In the genomic region with DNA sequence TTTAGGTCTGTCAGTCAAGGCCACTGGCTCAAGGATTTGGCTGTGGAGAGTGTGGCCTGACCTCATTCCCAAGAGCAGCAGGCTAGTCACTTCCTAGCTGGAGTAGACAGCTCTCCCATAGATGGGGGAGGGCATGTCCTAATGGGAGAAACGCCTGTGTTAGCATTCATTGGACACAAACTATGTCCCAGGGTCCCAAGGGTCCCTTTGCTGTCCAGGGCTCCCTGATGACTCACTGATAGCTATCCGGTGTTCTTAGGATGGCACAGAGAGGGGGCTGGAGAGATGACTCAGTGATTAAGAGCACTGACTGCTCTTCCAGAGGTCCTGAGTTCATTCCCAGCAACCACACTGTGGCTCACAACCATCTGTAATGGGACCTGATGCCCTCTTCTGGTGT, we compare ENCODE assay signal across 20 mouse cellular contexts. TPM values are rescaled to one million over a fixed set of nuclear protein-coding genes. Genes with fewer than 3 reads are reported as not detected.
A peak's percentile ranks its signal among the peaks of the same experiment; 100 is the strongest.
DNase-seq lines count a peak whose midpoint lies in the region; ATAC-seq and TF ChIP-seq lines count a peak whose summit lies in the region.
"Had no signal": no experiment of that assay in that cellular context is flagged by ENCODE, and none has a peak within 500 bp of the region (broad histone marks: within the 10 kb centered on the region; RNA-seq: fewer than 3 reads in every experiment).

No protein-coding gene starts in this region.

- peaks cover 7% of the 10 kb centered on the region; the same call in 1 of the 2 replicates for H3K4me1 ChIP-seq in lung, postnatal 0 days (ENCODE audit: insufficient read depth, low read depth, low read length)
- H3K4me1 ChIP-seq in embryonic facial prominence, embryonic 12.5 days: peaks cover 68% of the 10 kb centered on the region

- no peak overlapping the region for H3K9ac ChIP-seq in lung, postnatal 0 days (replicated peaks; ENCODE audit: low read depth)
- no peak overlapping the region for H3K9ac ChIP-seq in embryonic facial prominence, embryonic 12.5 days
- H3K9ac ChIP-seq: forebrain, embryonic 13.5 days; heart, embryonic 15.5 days; hindbrain, embryonic 15.5 days; liver, embryonic 14.5 days; neural tube, embryonic 15.5 days had no signal

- no peak overlapping the region for H3K4me3 ChIP-seq in lung, postnatal 0 days (ENCODE audit: low read depth, low read length)
- no peak overlapping the region for H3K4me3 ChIP-seq in embryonic facial prominence, embryonic 12.5 days
- no peak overlapping the region for H3K4me3 ChIP-seq in myocyte
- H3K4me3 ChIP-seq: forebrain, embryonic 13.5 days; heart, embryonic 15.5 days; hindbrain, embryonic 15.5 days; neural tube, embryonic 15.5 days had no signal

- DNase-seq in heart, adult 11 months: peak; percentile 92
- no peak for DNase-seq in heart, adult 9 months (ENCODE audit: low spot score in 2 of 2)
- no peak for DNase-seq in lung, postnatal 0 days (ENCODE audit: low spot score)
- no peak for DNase-seq in lung, postnatal 25 days (ENCODE audit: low spot score)
- no peak for DNase-seq in right cerebral cortex, postnatal 14 days
- no peak for DNase-seq in thymus, postnatal 4 days
- DNase-seq: adrenal gland, postnatal 10 days; gastrocnemius, postnatal 14 days; kidney, postnatal 10 days; lung, postnatal 4 days; thymus, postnatal 14 days had no signal

- H3K27me3 ChIP-seq in lung, postnatal 0 days (replicated peaks; ENCODE audit: insufficient read depth, low read length): no peaks in the 10 kb centered on the region
- no peaks in the 10 kb centered on the region for H3K27me3 ChIP-seq in embryonic facial prominence, embryonic 12.5 days
- H3K27me3 ChIP-seq in myocyte (ENCODE audit: control insufficient read depth, insufficient read depth, insufficient read length): no peaks in the 10 kb centered on the region
- H3K27me3 ChIP-seq: forebrain, embryonic 13.5 days; heart, embryonic 15.5 days; hindbrain, embryonic 15.5 days; neural tube, embryonic 15.5 days; Patski had no signal

- no peak for TF ChIP-seq EP300 in lung, postnatal 0 days (IDR thresholded peaks at IDR 0.05)

- ATAC-seq in lung, postnatal 0 days: peak; percentile 16
- ATAC-seq in embryonic facial prominence, embryonic 12.5 days (ENCODE audit: insufficient number of reproducible peaks, insufficient read depth, low FRiP score, low TSS enrichment): no peak
- ATAC-seq: CD4-positive, CD25-positive, alpha-beta regulatory T cell, adult 4 months; Patski had no signal

- no peaks in the 10 kb centered on the region for H3K79me2 ChIP-seq in myocyte (ENCODE audit: control insufficient read depth, insufficient read depth)

- no peaks in the 10 kb centered on the region for H3K9me3 ChIP-seq in lung, postnatal 0 days (ENCODE audit: low read length)
- no peaks in the 10 kb centered on the region for H3K9me3 ChIP-seq in embryonic facial prominence, embryonic 12.5 days
- H3K9me3 ChIP-seq: forebrain, embryonic 13.5 days; heart, embryonic 15.5 days; hindbrain, embryonic 15.5 days; neural tube, embryonic 15.5 days had no signal

- no peak for TF ChIP-seq POLR2A in myocyte (IDR thresholded peaks at IDR 0.05; ENCODE audit: insufficient read length, low read depth)

- no peak overlapping the region for H3ac ChIP-seq in myocyte (ENCODE audit: control insufficient read depth, insufficient read length)

- no peaks in the 10 kb centered on the region for H3K36me3 ChIP-seq in lung, postnatal 0 days (ENCODE audit: insufficient read depth, low read length)
- H3K36me3 ChIP-seq in embryonic facial prominence, embryonic 12.5 days: no peaks in the 10 kb centered on the region
- H3K36me3 ChIP-seq in myocyte (ENCODE audit: control insufficient read depth, insufficient read depth): no peaks in the 10 kb centered on the region
- H3K36me3 ChIP-seq: heart, embryonic 15.5 days had no signal

- no peak overlapping the region for H3K4me2 ChIP-seq in lung, postnatal 0 days (replicated peaks; ENCODE audit: low read depth, low read length)
- H3K4me2 ChIP-seq in embryonic facial prominence, embryonic 12.5 days (replicated peaks): no peak overlapping the region
- peak overlapping the region; percentile 83 for H3K4me2 ChIP-seq in myocyte (ENCODE audit: low read depth)
- H3K4me2 ChIP-seq: forebrain, embryonic 13.5 days; heart, embryonic 15.5 days; hindbrain, embryonic 15.5 days; neural tube, embryonic 15.5 days had no signal

- TF ChIP-seq CTCF in lung, postnatal 0 days (IDR thresholded peaks at IDR 0.05): no peak

- 38% methylated on average over 2 of the region's 2 CpGs for WGBS in lung, postnatal 0 days
- 91% methylated on average over 2 of the region's 2 CpGs for WGBS in embryonic facial prominence, embryonic 12.5 days

- no peak overlapping the region; the same call in 1 of the 2 replicates for H3K27ac ChIP-seq in lung, postnatal 0 days (ENCODE audit: low read length)
- peak overlapping the region; percentile 97 for H3K27ac ChIP-seq in embryonic facial prominence, embryonic 12.5 days
- H3K27ac ChIP-seq: forebrain, embryonic 13.5 days; hindbrain, embryonic 15.5 days; liver, embryonic 14.5 days; neural tube, embryonic 15.5 days had no signal

TF ChIP-seq in myocyte, 11 proteins besides CTCF, POLR2A, EP300 and RAD21:
- TF ChIP-seq SRF (IDR thresholded peaks at IDR 0.05; ENCODE audit: control insufficient read depth, insufficient read length, low read depth) (no peak), USF1 (IDR thresholded peaks at IDR 0.05; ENCODE audit: low read depth) (no peak), E2F4 (IDR thresholded peaks at IDR 0.05; ENCODE audit: insufficient read depth) (no peak), MYOG (IDR thresholded peaks at IDR 0.05; ENCODE audit: control insufficient read depth in 1 of 3, insufficient read depth in 1 of 3, insufficient read length in 2 of 3, low read depth in 2 of 3) (no peak), POLR2AphosphoS2 (IDR thresholded peaks at IDR 0.05; ENCODE audit: insufficient read length, low read depth) (no peak), REST (IDR thresholded peaks at IDR 0.05; ENCODE audit: insufficient read depth, insufficient read length) (no peak), MYOD1 (IDR thresholded peaks at IDR 0.05; ENCODE audit: control insufficient read depth in 1 of 3, insufficient read length in 2 of 3, low read depth in 2 of 3) (no peak), CEBPB (IDR thresholded peaks at IDR 0.05; ENCODE audit: insufficient read depth, poor library complexity, severe bottlenecking) (no peak)

RNA-seq across cellular contexts. Expression of gene Faap20, which starts 31.6 kb away (rescaled TPM):
- 61.4 and 66.6 TPM in 2 replicates for polyA plus RNA-seq in lung, postnatal 0 days (2015; fragmentation: Nextera tagmentation; extraction: Ambion mirVana)
- 85.1 and 87.4 TPM in 2 replicates for polyA plus RNA-seq in embryonic facial prominence, embryonic 12.5 days (2016; fragmentation: Nextera tagmentation; extraction: Ambion mirVana)
- polyA plus RNA-seq in myocyte (2012; fragmentation: generic; extraction: Trizol): 40.4 TPM

RNA-seq across cellular contexts. Expression of gene Ski, which starts 58.8 kb away (rescaled TPM):
- 22.6 and 23.2 TPM in 2 replicates for polyA plus RNA-seq in lung, postnatal 0 days (2015; fragmentation: Nextera tagmentation; extraction: Ambion mirVana)
- polyA plus RNA-seq in embryonic facial prominence, embryonic 12.5 days (2016; fragmentation: Nextera tagmentation; extraction: Ambion mirVana): 16.8 and 17.7 TPM in 2 replicates
- 54.5 TPM for polyA plus RNA-seq in myocyte (2012; fragmentation: generic; extraction: Trizol)
